Mouse (Mus musculus): ENCODE data around the gene Gm28035.

- no peak for TF ChIP-seq USF1 (IDR thresholded peaks at IDR 0.05; ENCODE audit: low read depth, low read length)
- TF ChIP-seq MXI1 (IDR thresholded peaks at IDR 0.05; ENCODE audit: low read depth, low read length), result no peak
- no peak for TF ChIP-seq ZC3H11A (IDR thresholded peaks at IDR 0.05; ENCODE audit: low read depth, low read length)
- TF ChIP-seq CTCF (conservative IDR thresholded peaks at IDR 0.05 in 1 of 2, IDR thresholded peaks at IDR 0.05 in 1 of 2; ENCODE audit: low read depth in 2 of 2, low read length in 2 of 2), result no peak
- TF ChIP-seq EP300 (IDR thresholded peaks at IDR 0.05; ENCODE audit: low read length), result no peak
- no peak for TF ChIP-seq POLR2A (IDR thresholded peaks at IDR 0.05; ENCODE audit: low read depth, low read length)
- TF ChIP-seq RCOR1 (conservative IDR thresholded peaks at IDR 0.05; ENCODE audit: low read depth, low read length), result no peak
- no peak for TF ChIP-seq CHD2 (IDR thresholded peaks at IDR 0.05; ENCODE audit: low read length)
- TF ChIP-seq POLR2AphosphoS2 (IDR thresholded peaks at IDR 0.05; ENCODE audit: low read depth, low read length), result no peak
- TF ChIP-seq MYC (IDR thresholded peaks at IDR 0.05; ENCODE audit: low read depth, low read length), result no peak
Observed at GRCm38 (mm10) chr2:30311481-30311880, 71.1 kb downstream of the Gm28035 start.
